Mouse (Mus musculus) frontal cortex, adult (tissue): ENCODE measurements around the gene Prkca.

Experiments
- ATAC-seq: cut with Nextera tagmentation; 2 replicates; pipeline ENCODE4 v1.9.2; 2017; ENCODE audit warnings: mild to moderate bottlenecking, moderate library complexity, mixed read lengths; ENCODE audit not compliant: low TSS enrichment

Gene Prkca

GRCm38 (mm10) chr11:108160056-108160455 is 183.7 kb downstream of the Prkca start:
- ATAC-seq, result no peak; the same call in 1 of the 2 replicates

- no peak for ATAC-seq
Observed at GRCm38 (mm10) chr11:108158046-108158445, 185.7 kb downstream of the Prkca start.

- ATAC-seq, result no peak
Observed at GRCm38 (mm10) chr11:108157074-108157473, 186.7 kb downstream of the Prkca start.

GRCm38 (mm10) chr11:108156107-108156506 is 187.6 kb downstream of the Prkca start:
- no peak for ATAC-seq

GRCm38 (mm10) chr11:108155088-108155580 is 188.6 kb downstream of the Prkca start:
- no peak for ATAC-seq

- ATAC-seq, result no peak
Observed at GRCm38 (mm10) chr11:108153997-108154841, 189.5 kb downstream of the Prkca start.

GRCm38 (mm10) chr11:108152591-108152990 is 191.1 kb downstream of the Prkca start:
- ATAC-seq, result no peak

GRCm38 (mm10) chr11:108150410-108150809 is 193.3 kb downstream of the Prkca start:
- ATAC-seq, result peak; percentile 69

GRCm38 (mm10) chr11:108149187-108149586 is 194.5 kb downstream of the Prkca start:
- ATAC-seq, result no peak

- no peak for ATAC-seq
Observed at GRCm38 (mm10) chr11:108148491-108148890, 195.2 kb downstream of the Prkca start.

- ATAC-seq, result peak; percentile 48; the same call in 1 of the 2 replicates
Observed at GRCm38 (mm10) chr11:108145752-108146496, 197.8 kb downstream of the Prkca start.

- peak; percentile 31; the same call in 1 of the 2 replicates for ATAC-seq
Observed at GRCm38 (mm10) chr11:108145128-108145527, 198.6 kb downstream of the Prkca start.

GRCm38 (mm10) chr11:108143739-108144138 is 200.0 kb downstream of the Prkca start:
- no peak for ATAC-seq

- ATAC-seq, result no peak
Observed at GRCm38 (mm10) chr11:108140028-108140427, 203.7 kb downstream of the Prkca start.

GRCm38 (mm10) chr11:108136341-108136740 is 207.4 kb downstream of the Prkca start:
- ATAC-seq, result peak; percentile 78

GRCm38 (mm10) chr11:108135407-108136159 is 208.1 kb downstream of the Prkca start:
- no peak for ATAC-seq

- ATAC-seq, result peak; percentile 65
Observed at GRCm38 (mm10) chr11:108128593-108128992, 215.1 kb downstream of the Prkca start.

GRCm38 (mm10) chr11:108127908-108128307 is 215.8 kb downstream of the Prkca start:
- peak; percentile 76 for ATAC-seq

- no peak for ATAC-seq
Observed at GRCm38 (mm10) chr11:108122486-108122885, 221.2 kb downstream of the Prkca start.

- ATAC-seq, result no peak
Observed at GRCm38 (mm10) chr11:108120708-108121107, 223.0 kb downstream of the Prkca start.

- no peak for ATAC-seq
Observed at GRCm38 (mm10) chr11:108119785-108120184, 223.9 kb downstream of the Prkca start.

- no peak for ATAC-seq
Observed at GRCm38 (mm10) chr11:108118814-108119213, 224.9 kb downstream of the Prkca start.
